ENCODE assay signal across 17 mouse cellular contexts in genomic region chr3:152457308-152458035, GRCm38 (mm10).
A peak's percentile ranks its signal among the peaks of the same experiment; 100 is the strongest.
DNase-seq lines count a peak whose midpoint lies in the region; ATAC-seq and TF ChIP-seq lines count a peak whose summit lies in the region.
"Had no signal": no experiment of that assay in that cellular context is flagged by ENCODE, and none has a peak within 500 bp of the region (broad histone marks: within the 10 kb centered on the region; RNA-seq: fewer than 3 reads in every experiment).

No protein-coding gene starts in this region.

- peak; percentile 77 for TF ChIP-seq EP300 in liver, postnatal 0 days (IDR thresholded peaks at IDR 0.05; ENCODE audit: low read depth)

- no peak for TF ChIP-seq CTCF in liver, postnatal 0 days (IDR thresholded peaks at IDR 0.05; ENCODE audit: low read depth)

- H3K9me3 ChIP-seq in heart, embryonic 15.5 days (replicated peaks), result no peaks in the 10 kb centered on the region
- H3K9me3 ChIP-seq in liver, postnatal 0 days (ENCODE audit: low read length), result no peaks in the 10 kb centered on the region
- H3K9me3 ChIP-seq: forebrain, embryonic 13.5 days; hindbrain, embryonic 13.5 days had no signal

- WGBS in heart, embryonic 15.5 days, result 60% methylated on average over 2 of the region's 2 CpGs
- 59% methylated on average over 2 of the region's 2 CpGs for WGBS in liver, postnatal 0 days (ENCODE audit: insufficient replicate concordance)

- ATAC-seq in heart, embryonic 15.5 days (replicated peaks; ENCODE audit: insufficient number of reproducible peaks, insufficient read depth, low FRiP score, low read depth), result 0 out of 2 replicates have a peak, but pooled peaks have one; percentile 62
- ATAC-seq in liver, postnatal 0 days, result peak; percentile 66
- ATAC-seq: forebrain, embryonic 13.5 days had no signal

- H3K4me3 ChIP-seq in heart, embryonic 15.5 days, result no peak overlapping the region
- H3K4me3 ChIP-seq in liver, postnatal 0 days (ENCODE audit: low read depth, low read length), result no peak overlapping the region
- H3K4me3 ChIP-seq: forebrain, embryonic 13.5 days; hindbrain, embryonic 13.5 days had no signal

- H3K27ac ChIP-seq in heart, embryonic 15.5 days, result peak overlapping the region; percentile 64
- 0 out of 2 replicates have a peak overlapping the region, but pooled peaks have one; percentile 16 for H3K27ac ChIP-seq in liver, postnatal 0 days (ENCODE audit: low read depth)
- H3K27ac ChIP-seq: forebrain, embryonic 13.5 days; hindbrain, embryonic 13.5 days had no signal

- peaks cover 13% of the 10 kb centered on the region for H3K4me1 ChIP-seq in heart, embryonic 15.5 days (replicated peaks)
- no peaks in the 10 kb centered on the region for H3K4me1 ChIP-seq in liver, postnatal 0 days (ENCODE audit: insufficient read depth)
- H3K4me1 ChIP-seq: forebrain, embryonic 13.5 days; hindbrain, embryonic 13.5 days had no signal

- H3K27me3 ChIP-seq in heart, embryonic 15.5 days, result no peaks in the 10 kb centered on the region
- H3K27me3 ChIP-seq in liver, postnatal 0 days (ENCODE audit: insufficient read depth, low read length), result no peaks in the 10 kb centered on the region
- H3K27me3 ChIP-seq: forebrain, embryonic 13.5 days; hindbrain, embryonic 13.5 days had no signal

- H3K4me2 ChIP-seq in heart, embryonic 15.5 days, result no peak overlapping the region
- H3K4me2 ChIP-seq in liver, postnatal 0 days (ENCODE audit: low read depth, low read length), result no peak overlapping the region
- H3K4me2 ChIP-seq: forebrain, embryonic 13.5 days; hindbrain, embryonic 13.5 days; midbrain, embryonic 11.5 days had no signal

- H3K36me3 ChIP-seq in heart, embryonic 15.5 days, result peaks cover 46% of the 10 kb centered on the region
- peaks cover 48% of the 10 kb centered on the region for H3K36me3 ChIP-seq in liver, postnatal 0 days (replicated peaks; ENCODE audit: insufficient read depth, low read length)

- intact Hi-C loops in gastrocnemius, postnatal 36 days (cut with DNase I), result no loop called here

- DNase-seq in gastrocnemius, adult 18-20 months (ENCODE audit: low spot score), result peak; percentile 45
- no peak for DNase-seq in gastrocnemius, postnatal 36 days
- DNase-seq in MEL-GATA-1-ER (ENCODE audit: extremely low read depth, low read depth), result peak; percentile 85
- no peak for DNase-seq in liver, postnatal 0 days
- no peak for DNase-seq in right cerebral cortex, postnatal 14 days
- no peak for DNase-seq in embryo, embryonic 10 days (ENCODE audit: low spot score)
- DNase-seq in cerebellum, postnatal 4 days (ENCODE audit: low spot score in 2 of 2), result no peak
- DNase-seq: adrenal gland, postnatal 36 days; cerebellum, adult 11 months; cerebellum, postnatal 36 days; kidney, adult 18-20 months; kidney, postnatal 4 days; thymus, adult 18-20 months had no signal

- no peak overlapping the region for H3K9ac ChIP-seq in heart, embryonic 15.5 days
- no peak overlapping the region for H3K9ac ChIP-seq in liver, postnatal 0 days (replicated peaks)
- H3K9ac ChIP-seq: forebrain, embryonic 13.5 days; hindbrain, embryonic 13.5 days had no signal

Comparison
In these comparisons a context has a peak if more than half of its experiments do, and no peak if none do; other contexts are left out.
1. DNase-seq: peak in gastrocnemius, adult 18-20 months (single experiment) and MEL-GATA-1-ER (single experiment); none in gastrocnemius, postnatal 36 days (0 of 2), liver, postnatal 0 days (single experiment), right cerebral cortex, postnatal 14 days (single experiment), embryo, embryonic 10 days (single experiment) and cerebellum, postnatal 4 days (0 of 2).